Mouse (Mus musculus) kidney, adult 18-20 months (tissue): ENCODE results near the gene Smoc2.

Experiments used
- DNase-seq: peaks from one replicate; pipeline ENCODE4 v3.0.0; 2021

Smoc2 gene

GRCm38 (mm10) chr17:14280425-14280833 lies 1.1 kb downstream of the Smoc2 start:
- DNase-seq: no peak

- peak; percentile 79 for DNase-seq
These were observed 8.8 kb downstream of the Smoc2 start for GRCm38 (mm10) chr17:14288015-14288616.

- peak; percentile 37 for DNase-seq
These were observed 14.3 kb downstream of the Smoc2 start for GRCm38 (mm10) chr17:14293617-14294016.

GRCm38 (mm10) chr17:14295146-14295545 lies 15.8 kb downstream of the Smoc2 start:
- no peak for DNase-seq

- DNase-seq: no peak
These were observed 21.1 kb downstream of the Smoc2 start for GRCm38 (mm10) chr17:14300361-14300760.

- no peak for DNase-seq
These were observed 22.4 kb downstream of the Smoc2 start for GRCm38 (mm10) chr17:14301491-14302344.

GRCm38 (mm10) chr17:14302356-14302755 lies 23.1 kb downstream of the Smoc2 start:
- DNase-seq: no peak

- DNase-seq: no peak
These were observed 24.4 kb downstream of the Smoc2 start for GRCm38 (mm10) chr17:14303722-14304121.

- DNase-seq: no peak
These were observed 30.6 kb downstream of the Smoc2 start for GRCm38 (mm10) chr17:14309884-14310283.

GRCm38 (mm10) chr17:14312440-14312839 lies 33.1 kb downstream of the Smoc2 start:
- no peak for DNase-seq

- no peak for DNase-seq
These were observed 35.0 kb downstream of the Smoc2 start for GRCm38 (mm10) chr17:14314308-14314707.

- DNase-seq: no peak
These were observed 37.2 kb downstream of the Smoc2 start for GRCm38 (mm10) chr17:14316536-14316935.

GRCm38 (mm10) chr17:14317439-14317838 lies 38.1 kb downstream of the Smoc2 start:
- no peak for DNase-seq

GRCm38 (mm10) chr17:14326156-14326555 lies 46.9 kb downstream of the Smoc2 start:
- no peak for DNase-seq

GRCm38 (mm10) chr17:14328037-14328436 lies 48.7 kb downstream of the Smoc2 start:
- DNase-seq: no peak

GRCm38 (mm10) chr17:14330498-14330897 lies 51.2 kb downstream of the Smoc2 start:
- DNase-seq: no peak

- no peak for DNase-seq
These were observed 60.7 kb downstream of the Smoc2 start for GRCm38 (mm10) chr17:14339932-14340557.

GRCm38 (mm10) chr17:14340736-14341135 lies 61.4 kb downstream of the Smoc2 start:
- no peak for DNase-seq

GRCm38 (mm10) chr17:14342511-14342910 lies 63.2 kb downstream of the Smoc2 start:
- DNase-seq: no peak

GRCm38 (mm10) chr17:14343442-14343841 lies 64.1 kb downstream of the Smoc2 start:
- DNase-seq: no peak

- no peak for DNase-seq
These were observed 66.2 kb downstream of the Smoc2 start for GRCm38 (mm10) chr17:14345556-14345955.

- no peak for DNase-seq
These were observed 67.6 kb downstream of the Smoc2 start for GRCm38 (mm10) chr17:14346891-14347290.

- no peak for DNase-seq
These were observed 69.9 kb downstream of the Smoc2 start for GRCm38 (mm10) chr17:14349086-14349814.
